Mouse (Mus musculus) embryo, embryonic 11 days (tissue): ENCODE data around the gene Olfr398.

Experiments used
- DNase-seq: peaks from one replicate; pipeline ENCODE4 v3.0.0-alpha.2; 2015

Gene Olfr398

GRCm38 (mm10) chr11:73990307-73990706 lies at the start of gene Olfr398:
Olfr398 (minus strand) TSS chr11:73990407.
- DNase-seq, result no peak

- DNase-seq, result no peak
Observed at GRCm38 (mm10) chr11:73993115-73993514, 2.9 kb upstream of the Olfr398 start.

- no peak for DNase-seq
Observed at GRCm38 (mm10) chr11:73960517-73960916, 29.7 kb downstream of the Olfr398 start, which contains the start of gene Olfr397. Olfr397 (plus strand) TSS chr11:73960817.

- no peak for DNase-seq
Observed at GRCm38 (mm10) chr11:73936377-73936776, 53.8 kb downstream of the Olfr398 start, which contains the start of gene Olfr23. Olfr23 (plus strand) TSS chr11:73936677.
